Mouse (Mus musculus) 416B (cell line): ENCODE data around the gene Ctu2.
A peak's percentile ranks its signal among the peaks of the same experiment; 100 is the strongest.

Experiments used
- DNase-seq: peaks from one replicate; pipeline ENCODE4 v3.0.0; 2011; ENCODE audit warnings: low read depth

Gene Ctu2

GRCm38 (mm10) chr8:122484831-122485230 is 8.9 kb downstream of the Ctu2 start:
- DNase-seq, result peak; percentile 90

GRCm38 (mm10) chr8:122488387-122488786 is 12.4 kb downstream of the Ctu2 start:
- no peak for DNase-seq

GRCm38 (mm10) chr8:122497016-122497734 is 21.2 kb downstream of the Ctu2 start:
- peak; percentile 82 for DNase-seq

- no peak for DNase-seq
Observed at GRCm38 (mm10) chr8:122497912-122498311, 22.0 kb downstream of the Ctu2 start.

- peak; percentile 87 for DNase-seq
Observed at GRCm38 (mm10) chr8:122500856-122501255, 24.9 kb downstream of the Ctu2 start.

- DNase-seq, result no peak
Observed at GRCm38 (mm10) chr8:122511552-122511951, 35.6 kb downstream of the Ctu2 start.

GRCm38 (mm10) chr8:122512392-122512791 is 36.4 kb downstream of the Ctu2 start:
- DNase-seq, result no peak

GRCm38 (mm10) chr8:122515699-122516098 is 39.8 kb downstream of the Ctu2 start:
- DNase-seq, result no peak

GRCm38 (mm10) chr8:122517541-122518190 is 41.7 kb downstream of the Ctu2 start:
- peak; percentile 61 for DNase-seq

GRCm38 (mm10) chr8:122520611-122521010 is 44.7 kb downstream of the Ctu2 start:
- DNase-seq, result no peak

- DNase-seq, result peak; percentile 48
Observed at GRCm38 (mm10) chr8:122522796-122523651, 47.1 kb downstream of the Ctu2 start.

GRCm38 (mm10) chr8:122523652-122524360 is 47.9 kb downstream of the Ctu2 start:
- DNase-seq, result no peak

- DNase-seq, result no peak
Observed at GRCm38 (mm10) chr8:122524506-122524905, 48.6 kb downstream of the Ctu2 start.

- DNase-seq, result no peak
Observed at GRCm38 (mm10) chr8:122525004-122525403, 49.1 kb downstream of the Ctu2 start.

GRCm38 (mm10) chr8:122526084-122526483 is 50.1 kb downstream of the Ctu2 start:
- no peak for DNase-seq

- no peak for DNase-seq
Observed at GRCm38 (mm10) chr8:122526526-122527170, 50.7 kb downstream of the Ctu2 start.

- no peak for DNase-seq
Observed at GRCm38 (mm10) chr8:122527937-122528336, 52.0 kb downstream of the Ctu2 start.

- no peak for DNase-seq
Observed at GRCm38 (mm10) chr8:122529159-122529558, 53.2 kb downstream of the Ctu2 start.

GRCm38 (mm10) chr8:122531312-122531711 is 55.4 kb downstream of the Ctu2 start:
- DNase-seq, result no peak
